Mouse (Mus musculus) frontal cortex, adult (tissue): ENCODE results near the gene Sult5a1.
"Not testable (repeated sequence)": the region's sequence is repeated elsewhere in the genome, so short reads cannot be mapped to it uniquely, and the experiment has no call there.

Source experiments
- ATAC-seq: cut with Nextera tagmentation; 2 replicates; pipeline ENCODE4 v1.9.2; 2017; ENCODE audit warnings: mild to moderate bottlenecking, moderate library complexity, mixed read lengths; ENCODE audit not compliant: low TSS enrichment

Gene Sult5a1

DNA sequence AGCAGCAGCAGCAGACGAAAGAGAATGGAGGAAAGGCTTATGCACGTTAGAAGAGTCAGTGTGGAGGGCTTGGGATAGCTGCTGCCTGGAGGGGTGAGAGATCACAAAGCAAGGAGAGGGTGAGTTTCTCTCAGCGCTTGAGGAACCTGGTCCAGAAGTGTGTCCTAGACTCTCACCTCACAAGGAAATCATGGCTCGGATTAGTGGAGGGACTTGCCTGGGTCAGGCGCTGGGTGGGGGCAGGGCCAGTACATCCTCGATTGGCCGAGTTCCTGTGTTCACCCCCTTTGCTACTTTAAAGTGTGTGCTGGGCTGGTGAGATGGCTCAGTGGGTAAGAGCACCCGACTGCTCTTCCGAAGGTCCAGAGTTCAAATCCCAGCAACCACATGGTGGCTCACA, 22.3 kb downstream of the Sult5a1 start:
- ATAC-seq = no peak

DNA sequence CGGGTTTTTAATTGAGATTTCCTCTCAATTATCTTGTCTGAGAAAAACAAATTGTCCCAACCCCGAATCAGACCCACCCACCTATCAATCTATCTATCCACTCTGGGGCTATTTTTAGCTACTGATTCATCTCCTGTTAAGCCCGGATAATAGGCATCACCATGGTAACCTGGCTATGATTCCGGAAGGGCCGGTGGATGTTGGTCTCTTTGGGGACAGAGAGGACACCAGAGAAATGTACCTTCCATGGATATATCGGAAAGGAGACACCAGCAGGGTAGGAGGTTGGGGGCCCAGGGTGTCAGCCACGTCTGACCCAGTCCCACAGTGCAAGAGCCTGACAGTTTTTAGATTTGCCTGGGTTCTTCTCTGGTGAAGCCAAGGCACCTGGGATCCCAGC, 22.7 kb downstream of the Sult5a1 start:
- ATAC-seq = no peak

DNA sequence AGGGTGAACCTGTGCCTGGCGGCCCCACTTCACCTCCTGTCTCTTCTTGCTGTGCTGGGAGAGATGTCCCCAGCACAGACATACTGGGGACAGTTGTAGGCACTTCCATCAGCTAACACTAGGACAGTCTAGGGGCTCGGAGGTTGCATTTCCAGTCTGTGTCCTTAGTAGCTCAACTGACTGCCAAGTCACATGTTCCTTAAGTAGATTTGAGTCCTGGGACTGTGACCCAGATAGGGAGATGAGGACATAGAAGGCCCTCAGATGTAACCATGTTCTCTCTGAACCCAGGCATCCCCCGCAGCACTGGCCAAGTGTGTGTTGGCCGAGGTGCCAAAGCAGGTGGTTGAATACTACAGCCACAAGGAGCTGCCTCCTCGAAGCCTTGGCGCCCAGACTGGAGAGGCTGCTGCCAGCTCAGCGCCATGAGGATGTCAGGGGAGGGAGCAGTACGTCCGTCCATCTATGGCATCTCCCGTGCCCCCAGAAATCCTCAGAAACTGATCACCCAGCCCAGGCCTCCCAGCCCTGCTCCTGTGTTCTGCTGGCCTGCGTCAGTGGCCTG, 23.9 kb downstream of the Sult5a1 start:
- ATAC-seq = no peak

DNA sequence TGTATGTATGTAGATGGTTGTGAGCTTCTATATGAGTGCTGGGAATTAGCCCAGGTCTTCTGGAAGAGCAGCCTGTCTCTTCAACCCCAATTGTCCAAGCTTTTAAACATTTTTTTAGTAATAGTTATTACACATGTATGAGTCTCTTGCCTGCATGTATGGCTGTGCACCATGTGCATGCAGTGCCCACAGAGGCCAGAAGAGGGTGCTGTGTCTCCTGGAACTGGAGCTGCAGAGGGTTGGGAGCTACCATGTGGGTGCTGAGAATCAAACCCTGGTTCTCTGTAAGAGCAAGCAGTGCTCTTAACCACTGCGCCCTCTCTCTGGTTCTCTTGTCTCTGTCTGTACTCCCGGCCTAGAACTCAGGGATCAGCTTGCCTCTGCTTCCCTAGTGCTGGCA, 25.2 kb downstream of the Sult5a1 start:
- ATAC-seq = no peak

DNA sequence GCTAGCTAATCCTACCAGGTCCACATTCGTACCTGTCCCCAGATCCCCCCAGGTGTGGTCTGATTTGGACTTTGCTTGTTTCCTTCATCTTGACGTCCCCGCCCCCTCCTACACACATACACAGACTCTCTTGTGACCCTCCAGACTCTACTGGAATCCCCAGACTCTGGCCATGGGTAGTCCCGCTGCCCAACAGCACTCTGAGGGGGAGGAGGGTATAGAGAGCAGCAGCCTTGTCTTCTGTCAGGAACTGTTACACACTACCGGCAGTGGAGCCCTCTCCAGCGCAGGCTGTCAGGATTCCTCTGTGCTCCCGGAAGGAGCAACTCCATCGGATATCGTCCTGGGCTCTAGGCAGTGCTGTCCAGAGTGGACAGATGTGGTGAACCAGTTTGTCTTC, 27.1 kb downstream of the Sult5a1 start:
- no peak for ATAC-seq

DNA sequence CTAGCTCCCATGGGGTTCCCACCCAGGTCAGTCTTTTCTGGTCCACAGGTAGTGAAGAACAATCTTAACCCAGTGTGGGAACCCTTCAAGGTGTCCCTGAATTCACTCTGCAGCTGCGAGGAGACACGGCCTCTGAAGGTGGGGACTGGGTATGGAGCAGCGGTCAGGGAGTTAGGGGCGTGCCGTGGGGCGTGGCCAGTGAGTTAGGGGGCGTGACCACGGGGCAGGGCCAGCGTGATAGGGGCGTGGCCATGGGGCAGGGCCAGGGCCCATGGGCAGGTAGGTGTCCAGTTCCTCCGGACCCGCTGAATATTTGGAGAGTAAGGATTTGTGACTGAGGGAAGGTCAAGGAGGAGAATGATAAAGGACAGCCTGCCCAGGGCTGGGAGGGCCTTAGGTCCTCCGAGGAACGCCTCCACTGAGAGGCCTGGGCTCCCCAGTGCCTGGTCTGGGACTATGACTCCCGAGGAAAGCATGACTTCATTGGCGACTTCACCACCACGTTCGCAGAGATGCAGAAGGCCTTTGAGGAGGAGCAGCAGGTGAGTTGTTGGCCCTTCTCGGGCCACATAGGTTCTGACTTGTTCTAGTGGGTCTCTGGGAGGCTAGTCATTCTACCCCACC, 31.8 kb downstream of the Sult5a1 start:
- ATAC-seq = no peak

DNA sequence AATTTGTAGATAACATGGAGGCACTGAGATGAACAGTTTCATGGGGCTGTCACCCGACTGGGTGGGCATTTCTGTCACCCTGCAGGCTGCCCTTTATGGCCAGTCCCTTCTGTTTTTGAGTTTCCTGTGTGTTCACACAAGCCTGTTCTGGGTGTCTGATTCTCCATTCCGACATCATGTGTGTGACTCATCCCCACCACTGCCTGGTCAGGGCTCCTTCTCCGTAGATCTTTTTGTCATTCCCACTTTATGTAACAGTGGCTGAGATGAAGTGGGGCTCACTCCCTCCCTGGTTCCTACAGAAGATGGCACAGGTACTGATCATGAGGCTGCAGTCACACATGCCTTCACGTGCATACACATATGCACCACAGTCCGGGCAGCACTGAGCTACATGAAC, 35.4 kb downstream of the Sult5a1 start:
- peak; percentile 82; the same call in 1 of the 2 replicates for ATAC-seq

DNA sequence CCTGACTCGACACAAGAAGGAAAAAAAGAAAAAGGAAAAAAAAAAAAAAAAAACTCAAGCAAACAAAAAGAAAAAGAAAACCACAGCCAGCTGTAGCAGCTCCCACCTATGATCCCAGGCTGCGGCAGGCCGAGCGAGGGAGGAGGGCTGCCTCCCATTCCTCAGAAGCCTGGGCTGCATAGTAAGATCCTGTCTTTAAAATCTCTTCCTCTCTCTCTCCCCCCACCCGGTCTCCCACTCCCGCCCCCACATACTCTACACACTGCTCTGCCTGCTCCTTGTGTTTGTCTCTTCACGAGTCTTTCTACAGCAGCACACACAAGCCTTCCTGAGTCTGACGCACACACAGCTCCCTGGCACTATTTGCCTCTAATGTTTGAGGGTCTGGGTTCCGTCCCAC, 36.1 kb downstream of the Sult5a1 start:
- ATAC-seq = peak; percentile 50; the same call in 1 of the 2 replicates

DNA sequence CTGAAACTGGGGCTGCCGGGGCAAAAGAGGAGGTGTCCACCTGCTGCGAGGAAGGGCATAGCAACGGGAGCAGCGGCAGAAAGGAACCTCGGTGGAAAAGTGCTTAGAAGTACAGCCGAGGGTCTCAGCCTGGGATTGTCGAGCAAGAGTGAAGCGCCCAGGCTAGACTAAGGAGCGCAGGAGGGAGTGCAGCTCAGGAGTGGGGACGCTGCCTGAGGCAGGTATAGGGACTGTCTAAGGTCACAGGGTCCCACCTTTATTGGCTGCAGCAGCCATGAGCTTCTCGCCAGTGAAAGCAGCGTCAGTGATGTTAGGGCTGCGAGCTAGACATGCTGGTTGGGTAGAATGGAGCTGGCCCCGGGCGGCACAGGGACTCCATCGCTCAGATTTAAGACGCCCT, 40.4 kb downstream of the Sult5a1 start:
- ATAC-seq = no peak

DNA sequence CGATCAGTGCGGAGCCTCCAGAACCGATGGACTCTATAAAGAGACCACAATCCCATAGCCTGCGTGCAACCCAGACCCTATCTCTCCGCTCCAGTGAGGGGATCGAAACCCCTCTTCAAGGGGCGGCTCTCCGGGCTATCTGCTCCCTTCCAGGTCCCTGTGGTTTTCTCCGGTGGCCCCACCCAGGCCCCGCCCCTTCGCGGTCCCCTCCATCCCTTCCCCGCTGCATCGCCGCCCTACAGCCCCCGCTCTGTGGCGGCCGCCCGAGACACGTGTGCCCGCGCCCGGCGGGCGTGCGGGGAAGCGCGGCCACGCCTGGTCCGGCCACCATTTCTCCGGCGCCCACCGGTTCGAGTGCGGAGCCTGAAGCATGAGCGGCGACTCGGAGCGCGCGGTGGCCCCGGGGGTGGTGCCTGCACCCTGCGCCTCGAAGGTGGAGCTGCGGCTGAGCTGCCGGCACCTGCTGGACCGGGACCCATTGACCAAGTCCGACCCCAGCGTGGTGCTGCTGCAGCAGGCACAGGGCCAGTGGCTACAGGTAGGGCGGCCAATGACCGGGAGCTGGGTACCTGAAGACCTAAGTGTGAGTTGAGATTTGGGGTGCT, 40.9 kb downstream of the Sult5a1 start, which contains the start of gene Cpne7:
Cpne7 (plus strand) TSS at position 248 of the 605 bp plus-strand sequence.
- no peak for ATAC-seq

DNA sequence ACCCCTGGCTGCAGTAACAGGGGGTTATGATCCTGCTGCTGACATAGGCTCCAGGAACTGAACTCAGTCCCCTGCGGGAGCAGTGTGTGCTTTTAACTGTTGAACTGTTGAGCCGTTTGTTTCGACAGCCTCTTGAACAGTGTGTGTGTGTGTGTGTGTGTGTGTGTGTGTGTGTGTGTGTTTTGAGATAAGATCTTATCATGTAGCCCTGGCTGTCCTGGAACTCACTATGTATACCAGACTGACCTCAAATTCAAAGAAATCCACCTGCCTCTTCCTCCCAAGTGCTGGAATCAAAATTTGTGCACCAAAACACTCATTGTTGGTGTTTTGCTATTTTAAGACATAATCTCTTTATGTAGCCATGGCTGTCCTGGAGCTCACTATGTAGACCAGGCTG, 43.5 kb downstream of the Sult5a1 start:
- ATAC-seq = no peak

DNA sequence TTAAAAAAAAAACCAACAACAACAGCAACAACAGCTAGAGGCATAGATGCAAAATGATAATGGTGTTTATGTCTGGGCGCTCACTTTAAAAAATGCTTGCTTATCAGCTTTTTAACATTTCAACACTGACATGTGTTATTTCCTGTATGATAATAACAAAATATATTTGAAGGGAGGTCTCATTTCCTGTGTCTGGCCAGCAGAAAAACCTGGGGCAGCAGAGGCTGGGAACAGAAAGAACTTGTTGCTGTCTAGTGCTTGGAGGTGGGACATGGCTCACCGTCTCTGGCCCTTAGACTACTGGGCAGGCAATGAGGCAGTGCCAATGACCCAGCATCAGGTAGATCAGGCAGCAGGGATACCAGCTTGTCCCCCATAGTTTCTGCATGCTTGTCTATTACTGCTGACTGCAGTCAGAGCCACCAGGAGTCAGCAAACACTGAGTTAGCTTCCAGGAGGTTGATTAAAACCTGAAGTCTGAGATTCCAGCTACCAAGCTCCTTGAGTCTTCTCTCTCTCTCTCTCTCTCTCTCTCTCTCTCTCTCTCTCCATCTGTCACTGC, 44.1 kb downstream of the Sult5a1 start:
- ATAC-seq = no peak

DNA sequence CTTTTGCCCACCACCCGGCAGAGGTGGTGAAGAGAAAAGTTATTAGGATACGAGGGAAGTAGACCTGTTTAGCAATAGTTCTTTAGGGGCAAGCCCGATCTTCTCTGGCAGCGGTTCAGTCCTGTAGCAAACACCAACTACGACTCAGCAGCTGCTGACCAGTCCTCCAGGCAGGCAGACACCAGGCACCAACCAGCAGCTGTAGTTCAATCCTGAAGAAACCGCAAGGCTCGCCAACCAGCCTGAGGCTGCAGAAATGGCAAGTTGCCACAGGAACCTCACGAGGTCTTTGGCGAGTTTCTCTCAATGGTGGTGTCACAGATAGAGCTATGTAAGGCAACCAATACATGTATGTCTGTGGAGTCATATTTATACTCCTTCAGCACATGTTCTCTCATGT, 45.2 kb downstream of the Sult5a1 start:
- no peak for ATAC-seq

DNA sequence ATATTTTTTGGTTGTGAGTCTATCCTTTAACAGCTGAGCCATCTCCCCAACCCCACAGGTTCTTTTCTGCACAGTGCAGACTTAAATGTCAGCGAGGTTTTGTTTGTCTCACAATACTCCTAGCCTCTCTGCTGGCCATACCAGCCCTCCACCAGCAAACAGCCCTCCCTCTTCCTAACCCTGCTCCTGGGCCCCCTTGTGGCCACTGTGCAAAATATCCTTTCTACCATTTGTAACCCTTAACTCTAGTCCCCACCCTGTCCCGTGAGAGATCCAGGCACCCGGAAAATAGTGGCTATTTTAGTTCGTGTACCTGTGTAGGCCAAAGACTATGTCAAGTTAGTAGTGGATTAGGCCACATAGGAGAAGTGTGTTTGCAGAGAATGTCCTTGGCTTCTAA, 47.5 kb downstream of the Sult5a1 start:
- peak; percentile 89; the same call in 1 of the 2 replicates for ATAC-seq

DNA sequence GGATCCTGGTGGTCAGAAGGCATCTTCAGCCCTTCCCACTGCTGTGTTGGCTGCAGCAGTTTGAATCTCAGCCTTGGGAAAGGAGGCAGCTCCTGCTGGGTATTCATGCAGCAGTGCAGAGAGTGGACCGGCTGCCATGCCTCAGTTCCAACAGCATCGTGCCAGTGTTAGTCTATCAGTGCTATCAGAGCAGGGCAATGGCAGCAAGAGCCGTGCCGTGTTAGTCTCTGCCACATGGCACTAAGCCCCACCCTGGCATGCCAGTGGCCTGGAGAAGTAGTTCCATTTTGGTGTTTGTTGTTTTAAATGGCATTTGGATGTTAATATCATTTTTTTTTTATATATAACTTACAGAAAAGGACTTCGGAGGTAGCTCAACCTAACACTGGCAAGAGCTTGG, 49.2 kb downstream of the Sult5a1 start:
- no peak for ATAC-seq

DNA sequence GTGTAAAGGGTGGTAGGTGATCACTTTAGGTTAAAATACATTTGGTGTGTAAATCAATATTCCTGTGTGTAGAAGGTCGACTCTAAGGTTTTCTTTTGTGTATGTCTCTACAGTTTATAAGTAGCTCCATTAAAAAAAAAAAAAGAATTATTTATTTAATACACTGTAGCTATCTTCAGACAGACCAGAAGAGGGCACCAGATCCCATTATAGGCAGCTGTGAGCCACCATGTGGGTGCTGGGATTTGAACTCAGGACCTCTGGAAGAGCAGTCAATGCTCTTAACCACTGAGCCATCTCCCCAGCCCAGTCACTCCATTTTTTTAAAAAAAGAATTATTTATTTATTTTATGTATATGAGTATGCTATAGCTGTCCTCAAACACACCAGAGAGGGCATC, 50.1 kb downstream of the Sult5a1 start:
- ATAC-seq = no peak

DNA sequence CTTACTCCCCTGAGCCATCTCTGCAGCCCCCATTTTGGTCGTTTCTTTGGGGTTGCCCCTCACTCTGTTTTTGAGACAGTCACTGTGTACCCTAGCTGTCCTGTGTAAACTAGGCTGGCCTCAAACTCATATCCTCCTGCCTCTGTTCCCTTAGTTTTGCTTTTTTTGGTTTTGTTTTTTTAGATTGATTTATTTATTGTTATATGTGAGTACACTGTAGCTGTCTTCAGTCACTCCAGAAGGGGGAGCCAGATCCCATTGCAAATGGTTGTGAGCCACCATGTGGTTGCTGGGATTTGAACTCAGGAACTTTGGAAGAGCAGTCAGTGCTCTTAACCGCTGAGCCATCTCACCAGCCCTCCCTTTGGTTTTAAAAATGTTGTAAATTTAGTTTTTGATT, 51.6 kb downstream of the Sult5a1 start:
- ATAC-seq = no peak

DNA sequence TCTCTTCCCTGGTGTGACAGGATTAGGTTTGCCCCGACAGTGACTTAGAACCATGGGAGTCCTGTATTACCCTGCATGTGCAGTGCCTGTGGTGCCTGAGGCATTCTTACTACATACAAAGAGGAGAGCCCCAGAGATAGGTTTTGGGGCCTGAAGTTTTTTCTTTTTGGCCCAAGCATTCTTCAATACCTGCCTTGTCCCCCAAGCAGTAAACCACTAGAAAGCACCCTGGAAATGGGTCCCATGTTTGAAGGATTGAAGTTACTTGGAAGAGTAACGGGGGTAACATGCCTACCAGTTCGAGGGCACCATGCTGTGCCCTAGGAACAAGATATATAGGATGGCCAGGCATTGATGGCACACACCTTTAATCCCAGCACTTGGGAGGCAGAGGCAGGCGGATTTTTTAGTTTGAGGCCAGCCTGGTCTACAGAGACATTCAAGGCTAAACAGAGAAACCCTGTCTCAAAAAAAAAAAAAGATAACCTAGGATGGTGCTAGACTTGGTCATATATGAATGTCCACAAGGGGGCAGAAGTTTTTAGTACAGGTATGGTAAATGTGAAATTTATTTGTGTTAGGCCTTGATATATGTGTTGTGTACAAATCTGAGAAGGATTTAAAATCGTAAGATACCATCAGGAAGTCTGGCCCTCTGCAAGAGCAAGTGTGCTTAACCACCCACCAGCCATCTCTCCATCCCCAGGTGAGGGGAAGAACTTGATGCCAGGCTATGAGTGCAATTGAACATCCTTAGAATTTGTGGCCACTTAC, 52.4 kb downstream of the Sult5a1 start:
- ATAC-seq = no peak

DNA sequence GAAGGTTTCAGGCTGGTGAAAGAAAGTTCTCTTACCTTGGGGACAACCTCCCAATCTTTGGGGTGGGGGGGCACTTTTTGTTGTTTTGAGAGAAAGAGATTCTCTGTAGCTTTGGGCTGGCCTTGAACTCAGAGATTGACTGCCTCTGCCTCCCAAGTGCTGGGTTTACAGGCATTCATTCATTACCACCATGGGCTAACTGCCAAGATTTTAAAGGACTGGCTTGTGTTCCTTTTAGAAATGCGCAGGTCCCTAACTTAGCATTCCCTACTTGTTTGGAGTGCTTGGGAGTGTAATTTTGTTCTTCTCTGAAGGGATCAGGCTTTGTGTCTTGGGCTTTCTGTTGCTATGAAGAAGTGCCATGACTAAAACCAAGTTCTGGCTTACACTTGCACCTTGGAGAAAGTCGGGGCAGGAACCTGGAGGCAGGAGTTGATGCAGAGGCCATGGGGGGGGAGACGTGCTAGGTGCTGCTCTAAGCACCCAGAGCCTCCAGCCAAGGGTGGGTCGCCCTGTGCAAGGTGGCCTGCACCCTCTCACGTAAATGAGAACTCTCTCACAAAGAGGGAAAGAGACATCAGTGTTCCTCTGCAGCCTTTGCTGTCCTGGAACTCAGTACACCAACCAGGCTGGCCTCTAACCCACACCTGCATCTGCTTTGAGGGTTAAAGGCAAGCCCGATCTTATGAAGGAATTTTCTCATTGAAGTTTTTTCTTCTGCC, 53.9 kb downstream of the Sult5a1 start:
- no peak for ATAC-seq

DNA sequence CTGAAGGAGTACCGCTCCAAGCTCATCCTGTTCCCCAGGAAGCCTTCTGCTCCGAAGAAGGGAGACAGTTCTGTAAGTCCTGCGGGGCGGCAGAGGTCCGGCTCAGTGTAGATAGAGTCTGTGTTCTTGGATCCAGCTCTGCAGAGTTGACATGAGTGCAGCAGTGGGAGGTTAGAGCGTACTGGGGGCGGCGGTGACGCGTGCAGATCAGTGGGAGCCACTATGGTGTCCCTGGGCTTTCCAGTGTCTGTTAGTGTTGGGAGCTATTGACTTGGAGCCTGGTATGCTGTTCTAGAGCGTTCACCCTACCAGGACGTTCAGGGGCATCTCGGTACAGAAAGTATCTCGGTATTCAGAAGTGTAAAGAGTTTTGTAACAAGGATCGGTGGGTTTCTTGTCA, 54.8 kb downstream of the Sult5a1 start:
- no peak for ATAC-seq

DNA sequence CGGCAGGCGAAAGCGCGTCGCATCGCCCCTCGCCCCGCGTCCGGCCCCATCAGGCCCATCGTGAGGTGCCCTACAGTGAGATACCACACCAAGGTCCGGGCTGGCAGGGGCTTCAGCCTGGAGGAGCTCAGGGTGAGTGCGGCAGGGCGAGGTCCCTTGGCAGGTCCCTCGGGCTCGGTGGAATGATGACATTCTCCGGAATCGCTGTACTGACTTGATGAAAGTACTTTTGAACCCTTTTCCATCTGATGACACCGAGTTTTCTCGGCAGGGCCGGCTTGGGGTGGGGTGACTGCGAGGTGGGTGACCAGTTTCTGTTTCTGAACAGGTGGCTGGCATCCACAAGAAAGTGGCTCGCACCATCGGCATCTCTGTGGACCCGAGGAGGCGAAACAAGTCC, 55.3 kb downstream of the Sult5a1 start:
- ATAC-seq = not testable (repeated sequence)
